Mouse (Mus musculus): Measurements from ENCODE around the gene Ubc. TPM values are rescaled to one million over a fixed set of nuclear protein-coding genes. Genes with fewer than 3 reads are reported as not detected.
"Not testable (repeated sequence)": the region's sequence is repeated elsewhere in the genome, so short reads cannot be mapped to it uniquely, and the experiment has no call there.

Gene Ubc
- polyA plus RNA-seq, 1 experiment from 2014 or later, result 1,134 TPM

GRCm38 (mm10) chr5:125402476-125402875, 12.5 kb upstream of the Ubc start:
- Histone ChIP-seq H3K27me3 (ENCODE audit: insufficient read depth, poor library complexity, severe bottlenecking) (peaks cover 19% of the 10 kb centered on the region; the same call in 1 of the 2 replicates), H3K27ac (no peak overlapping the region), H3K4me3 (peak overlapping the region; percentile 73), H3K36me3 (no peaks in the 10 kb centered on the region), H3K9me3 (no peaks in the 10 kb centered on the region), H3K4me1 (replicated peaks) (peaks cover 24% of the 10 kb centered on the region)
- no peak for DNase-seq (ENCODE audit: low spot score)
- 52% methylated on average over 10 of the region's 10 CpGs for WGBS

GRCm38 (mm10) chr5:125400903-125401302, 10.9 kb upstream of the Ubc start:
- Histone ChIP-seq H3K4me1 (replicated peaks) (peaks cover 11% of the 10 kb centered on the region), H3K36me3 (no peaks in the 10 kb centered on the region), H3K4me3 (no peak overlapping the region), H3K9me3 (no peaks in the 10 kb centered on the region), H3K27ac (no peak overlapping the region), H3K27me3 (ENCODE audit: insufficient read depth, poor library complexity, severe bottlenecking) (peaks cover 19% of the 10 kb centered on the region; the same call in 1 of the 2 replicates)
- no peak for DNase-seq (ENCODE audit: low spot score)
- WGBS, result 58% methylated on average over 7 of the region's 7 CpGs

- peak overlapping the region; percentile 47; the same call in 1 of the 2 replicates for H3K4me3 ChIP-seq
Observed at GRCm38 (mm10) chr5:125395008-125395407, 5.0 kb upstream of the Ubc start.

GRCm38 (mm10) chr5:125393622-125394603, 3.9 kb upstream of the Ubc start:
- Histone ChIP-seq H3K4me1 (replicated peaks) (peaks cover 37% of the 10 kb centered on the region), H3K36me3 (no peaks in the 10 kb centered on the region), H3K4me3 (peak overlapping the region; percentile 47), H3K9me3 (no peaks in the 10 kb centered on the region), H3K27ac (peak overlapping the region; percentile 98), H3K27me3 (ENCODE audit: insufficient read depth, poor library complexity, severe bottlenecking) (peaks cover 9% of the 10 kb centered on the region; the same call in 1 of the 2 replicates)
- 15% methylated on average over 23 of the region's 25 CpGs for WGBS
- DNase-seq (ENCODE audit: low spot score), result peak; percentile 92

More at GRCm38 (mm10) chr5:125395008-125395407, 5.0 kb upstream of the Ubc start:
- Histone ChIP-seq H3K27ac (peak overlapping the region; percentile 98), H3K4me1 (replicated peaks) (peaks cover 35% of the 10 kb centered on the region), H3K36me3 (no peaks in the 10 kb centered on the region), H3K9me3 (no peaks in the 10 kb centered on the region), H3K27me3 (ENCODE audit: insufficient read depth, poor library complexity, severe bottlenecking) (peaks cover 11% of the 10 kb centered on the region; the same call in 1 of the 2 replicates)
- DNase-seq (ENCODE audit: low spot score), result no peak
- 71% methylated on average over 3 of the region's 3 CpGs for WGBS

GRCm38 (mm10) chr5:125392977-125393621, 3.1 kb upstream of the Ubc start:
- peaks cover 8% of the 10 kb centered on the region for H3K36me3 ChIP-seq
- WGBS, result under 1% methylated on average over 20 of the region's 20 CpGs
- no peaks in the 10 kb centered on the region for H3K9me3 ChIP-seq
- H3K4me3 ChIP-seq, result peak overlapping the region; percentile 47
- peaks cover 1% of the 10 kb centered on the region; the same call in 1 of the 2 replicates for H3K27me3 ChIP-seq (ENCODE audit: insufficient read depth, poor library complexity, severe bottlenecking)
- peaks cover 44% of the 10 kb centered on the region for H3K4me1 ChIP-seq (replicated peaks)
- H3K27ac ChIP-seq, result peak overlapping the region; percentile 98
- peak; percentile 96 for DNase-seq (ENCODE audit: low spot score)

GRCm38 (mm10) chr5:125392618-125392976, 2.6 kb upstream of the Ubc start:
- no peak for DNase-seq (ENCODE audit: low spot score)
- Histone ChIP-seq H3K36me3 (peaks cover 10% of the 10 kb centered on the region), H3K27me3 (ENCODE audit: insufficient read depth, poor library complexity, severe bottlenecking) (no peaks in the 10 kb centered on the region), H3K4me1 (replicated peaks) (peaks cover 45% of the 10 kb centered on the region), H3K4me3 (peak overlapping the region; percentile 47), H3K27ac (peak overlapping the region; percentile 98), H3K9me3 (no peaks in the 10 kb centered on the region)
- 54% methylated on average over 1 of the region's 1 CpGs for WGBS

- 89% methylated on average over 4 of the region's 4 CpGs for WGBS
- not testable (repeated sequence) for H3K9me3 ChIP-seq; H3K27me3 ChIP-seq (ENCODE audit: insufficient read depth, poor library complexity, severe bottlenecking); DNase-seq (ENCODE audit: low spot score); H3K4me3 ChIP-seq
- H3K4me1 ChIP-seq (replicated peaks), result peaks cover 45% of the 10 kb centered on the region
- peaks cover 11% of the 10 kb centered on the region for H3K36me3 ChIP-seq
- peak overlapping the region; percentile 98 for H3K27ac ChIP-seq
Observed at GRCm38 (mm10) chr5:125392176-125392575, 2.2 kb upstream of the Ubc start.

- Histone ChIP-seq H3K4me1 (replicated peaks) (peaks cover 45% of the 10 kb centered on the region), H3K36me3 (peaks cover 13% of the 10 kb centered on the region), H3K27me3 (ENCODE audit: insufficient read depth, poor library complexity, severe bottlenecking) (no peaks in the 10 kb centered on the region), H3K9me3 (no peaks in the 10 kb centered on the region), H3K27ac (peak overlapping the region; percentile 98), H3K4me3 (no peak overlapping the region)
- WGBS, result 91% methylated on average over 5 of the region's 5 CpGs
- DNase-seq (ENCODE audit: low spot score), result no peak
Observed at GRCm38 (mm10) chr5:125391609-125392008, 1.6 kb upstream of the Ubc start.

GRCm38 (mm10) chr5:125390906-125391477, 990 bp upstream of the Ubc start:
- Histone ChIP-seq H3K9me3 (no peaks in the 10 kb centered on the region), H3K36me3 (peaks cover 14% of the 10 kb centered on the region), H3K4me1 (replicated peaks) (peaks cover 45% of the 10 kb centered on the region), H3K27ac (peak overlapping the region; percentile 98), H3K4me3 (no peak overlapping the region), H3K27me3 (ENCODE audit: insufficient read depth, poor library complexity, severe bottlenecking) (no peaks in the 10 kb centered on the region)
- no peak for DNase-seq (ENCODE audit: low spot score)
- 88% methylated on average over 3 of the region's 3 CpGs for WGBS

- peak within 1 kb of the TSS; percentile 98 for H3K27ac ChIP-seq
- H3K4me3 ChIP-seq, result peak within 1 kb of the TSS; percentile 98
- no peaks in the 10 kb centered on the region for H3K9me3 ChIP-seq
- peaks cover 31% of the 10 kb centered on the region for H3K36me3 ChIP-seq
- peaks cover 37% of the 10 kb centered on the region for H3K4me1 ChIP-seq (replicated peaks)
- WGBS, result under 1% methylated on average over 41 of the region's 41 CpGs
- peak; percentile 81 for DNase-seq (ENCODE audit: low spot score)
- no peaks in the 10 kb centered on the region for H3K27me3 ChIP-seq (ENCODE audit: insufficient read depth, poor library complexity, severe bottlenecking)
Observed at GRCm38 (mm10) chr5:125389131-125389578, 847 bp downstream of the Ubc start, which contains the start of gene Gm10382. Gene Gm10382 (plus strand): TSS chr5:125389322.

- no peak for DNase-seq (ENCODE audit: low spot score)
- no peaks in the 10 kb centered on the region for H3K9me3 ChIP-seq
- 33% methylated on average over 13 of the region's 13 CpGs for WGBS
- peak overlapping the region; percentile 98 for H3K4me3 ChIP-seq
- peaks cover 34% of the 10 kb centered on the region for H3K36me3 ChIP-seq
- H3K4me1 ChIP-seq (replicated peaks), result peaks cover 30% of the 10 kb centered on the region
- H3K27me3 ChIP-seq (ENCODE audit: insufficient read depth, poor library complexity, severe bottlenecking), result no peaks in the 10 kb centered on the region
- peak overlapping the region; percentile 98 for H3K27ac ChIP-seq
Observed at GRCm38 (mm10) chr5:125388358-125389092, 1.5 kb downstream of the Ubc start.

GRCm38 (mm10) chr5:125387295-125387694, 2.7 kb downstream of the Ubc start:
- not testable (repeated sequence) for H3K27me3 ChIP-seq (ENCODE audit: insufficient read depth, poor library complexity, severe bottlenecking); H3K27ac ChIP-seq; H3K9me3 ChIP-seq; DNase-seq (ENCODE audit: low spot score); H3K4me3 ChIP-seq
- peaks cover 34% of the 10 kb centered on the region for H3K36me3 ChIP-seq
- WGBS, result 90% methylated on average over 5 of the region's 6 CpGs
- peaks cover 19% of the 10 kb centered on the region for H3K4me1 ChIP-seq (replicated peaks)

All from hindbrain, embryonic 10.5 days (tissue).